Mouse (Mus musculus): ENCODE results near the gene 2310022B05Rik. TPM values are rescaled to one million over a fixed set of nuclear protein-coding genes. Genes with fewer than 3 reads are reported as not detected.
A peak's percentile ranks its signal among the peaks of the same experiment; 100 is the strongest.

2310022B05Rik gene
- polyA plus RNA-seq, 1 experiment, result 102 TPM

GRCm38 (mm10) chr8:124662446-124663111 lies 590 bp downstream of the 2310022B05Rik start:
- Histone ChIP-seq H3K36me3 (ENCODE audit: control insufficient read depth, insufficient read depth) (no peaks in the 10 kb centered on the region), H3ac (ENCODE audit: control insufficient read depth, insufficient read length) (peak overlapping the region; percentile 73), H3K4me2 (ENCODE audit: low read depth) (peak overlapping the region; percentile 77), H3K4me3 (peak overlapping the region; percentile 68), H3K79me2 (ENCODE audit: control insufficient read depth, insufficient read depth) (peaks cover 52% of the 10 kb centered on the region), H3K27me3 (ENCODE audit: control insufficient read depth, insufficient read depth, insufficient read length) (no peaks in the 10 kb centered on the region)
- TF ChIP-seq MYOD1 (IDR thresholded peaks at IDR 0.05; ENCODE audit: control insufficient read depth in 1 of 3, insufficient read length in 2 of 3, low read depth in 2 of 3), result no peak
- no peak for TF ChIP-seq SRF (IDR thresholded peaks at IDR 0.05; ENCODE audit: control insufficient read depth, insufficient read length, low read depth)
- TF ChIP-seq POLR2A (IDR thresholded peaks at IDR 0.05; ENCODE audit: insufficient read length, low read depth), result no peak
- TF ChIP-seq MYOG (IDR thresholded peaks at IDR 0.05; ENCODE audit: control insufficient read depth in 1 of 3, insufficient read depth in 1 of 3, insufficient read length in 2 of 3, low read depth in 2 of 3), result no peak
- TF ChIP-seq REST (IDR thresholded peaks at IDR 0.05; ENCODE audit: insufficient read depth, insufficient read length), result no peak
- no peak for TF ChIP-seq CEBPB (IDR thresholded peaks at IDR 0.05; ENCODE audit: insufficient read depth, poor library complexity, severe bottlenecking)
- no peak for TF ChIP-seq E2F4 (IDR thresholded peaks at IDR 0.05; ENCODE audit: insufficient read depth)
- TF ChIP-seq POLR2AphosphoS2 (IDR thresholded peaks at IDR 0.05; ENCODE audit: insufficient read length, low read depth), result no peak

- Histone ChIP-seq H3K4me3 (peak overlapping the region; percentile 68), H3K4me2 (ENCODE audit: low read depth) (peak overlapping the region; percentile 77), H3K27me3 (ENCODE audit: control insufficient read depth, insufficient read depth, insufficient read length) (no peaks in the 10 kb centered on the region), H3ac (ENCODE audit: control insufficient read depth, insufficient read length) (peak overlapping the region; percentile 73), H3K79me2 (ENCODE audit: control insufficient read depth, insufficient read depth) (peaks cover 60% of the 10 kb centered on the region), H3K36me3 (ENCODE audit: control insufficient read depth, insufficient read depth) (no peaks in the 10 kb centered on the region)
- TF ChIP-seq MYOD1 (IDR thresholded peaks at IDR 0.05; ENCODE audit: control insufficient read depth in 1 of 3, insufficient read length in 2 of 3, low read depth in 2 of 3) (no peak), TCF3 (IDR thresholded peaks at IDR 0.05; ENCODE audit: insufficient read length, low read depth) (no peak), MAX (IDR thresholded peaks at IDR 0.05; ENCODE audit: low read depth) (no peak), MYOG (IDR thresholded peaks at IDR 0.05; ENCODE audit: control insufficient read depth in 1 of 3, insufficient read depth in 1 of 3, insufficient read length in 2 of 3, low read depth in 2 of 3) (no peak), POLR2A (IDR thresholded peaks at IDR 0.05; ENCODE audit: insufficient read length, low read depth) (no peak), POLR2AphosphoS2 (IDR thresholded peaks at IDR 0.05; ENCODE audit: insufficient read length, low read depth) (no peak), USF1 (IDR thresholded peaks at IDR 0.05; ENCODE audit: low read depth) (no peak), CEBPB (IDR thresholded peaks at IDR 0.05; ENCODE audit: insufficient read depth, poor library complexity, severe bottlenecking) (no peak), TCF12 (IDR thresholded peaks at IDR 0.05; ENCODE audit: insufficient read depth, poor library complexity, severe bottlenecking) (no peak), SRF (IDR thresholded peaks at IDR 0.05; ENCODE audit: control insufficient read depth, insufficient read length, low read depth) (no peak), REST (IDR thresholded peaks at IDR 0.05; ENCODE audit: insufficient read depth, insufficient read length) (no peak), E2F4 (IDR thresholded peaks at IDR 0.05; ENCODE audit: insufficient read depth) (no peak)
Measured at GRCm38 (mm10) chr8:124661781-124662180, 1.4 kb downstream of the 2310022B05Rik start.

GRCm38 (mm10) chr8:124658415-124658814 lies 4.8 kb downstream of the 2310022B05Rik start:
- H3K27me3 ChIP-seq (ENCODE audit: control insufficient read depth, insufficient read depth, insufficient read length), result no peaks in the 10 kb centered on the region
- H3K36me3 ChIP-seq (ENCODE audit: control insufficient read depth, insufficient read depth), result peaks cover 8% of the 10 kb centered on the region
- peak overlapping the region; percentile 44 for H3K4me2 ChIP-seq (ENCODE audit: low read depth)
- no peak overlapping the region for H3K4me3 ChIP-seq
- no peak overlapping the region for H3ac ChIP-seq (ENCODE audit: control insufficient read depth, insufficient read length)
- peaks cover 89% of the 10 kb centered on the region for H3K79me2 ChIP-seq (ENCODE audit: control insufficient read depth, insufficient read depth)
- TF ChIP-seq MYOD1 (IDR thresholded peaks at IDR 0.05; ENCODE audit: control insufficient read depth in 1 of 3, insufficient read length in 2 of 3, low read depth in 2 of 3) (no peak), POLR2A (IDR thresholded peaks at IDR 0.05; ENCODE audit: insufficient read length, low read depth) (no peak), TCF12 (IDR thresholded peaks at IDR 0.05; ENCODE audit: insufficient read depth, poor library complexity, severe bottlenecking) (no peak), SRF (IDR thresholded peaks at IDR 0.05; ENCODE audit: control insufficient read depth, insufficient read length, low read depth) (no peak), CEBPB (IDR thresholded peaks at IDR 0.05; ENCODE audit: insufficient read depth, poor library complexity, severe bottlenecking) (no peak), MYOG (IDR thresholded peaks at IDR 0.05; ENCODE audit: control insufficient read depth in 1 of 3, insufficient read depth in 1 of 3, insufficient read length in 2 of 3, low read depth in 2 of 3) (no peak), REST (IDR thresholded peaks at IDR 0.05; ENCODE audit: insufficient read depth, insufficient read length) (no peak), USF1 (IDR thresholded peaks at IDR 0.05; ENCODE audit: low read depth) (no peak), MAX (IDR thresholded peaks at IDR 0.05; ENCODE audit: low read depth) (no peak), POLR2AphosphoS2 (IDR thresholded peaks at IDR 0.05; ENCODE audit: insufficient read length, low read depth) (no peak), E2F4 (IDR thresholded peaks at IDR 0.05; ENCODE audit: insufficient read depth) (no peak)

GRCm38 (mm10) chr8:124657961-124658360 lies 5.2 kb downstream of the 2310022B05Rik start:
- peaks cover 89% of the 10 kb centered on the region for H3K79me2 ChIP-seq (ENCODE audit: control insufficient read depth, insufficient read depth)
- peaks cover 8% of the 10 kb centered on the region for H3K36me3 ChIP-seq (ENCODE audit: control insufficient read depth, insufficient read depth)
- H3K4me2 ChIP-seq (ENCODE audit: low read depth), result peak overlapping the region; percentile 44
- no peak overlapping the region for H3K4me3 ChIP-seq
- no peaks in the 10 kb centered on the region for H3K27me3 ChIP-seq (ENCODE audit: control insufficient read depth, insufficient read depth, insufficient read length)
- no peak for TF ChIP-seq POLR2AphosphoS2 (IDR thresholded peaks at IDR 0.05; ENCODE audit: insufficient read length, low read depth)
- TF ChIP-seq MYOD1 (IDR thresholded peaks at IDR 0.05; ENCODE audit: control insufficient read depth in 1 of 3, insufficient read length in 2 of 3, low read depth in 2 of 3), result no peak
- no peak for TF ChIP-seq TCF12 (IDR thresholded peaks at IDR 0.05; ENCODE audit: insufficient read depth, poor library complexity, severe bottlenecking)
- TF ChIP-seq USF1 (IDR thresholded peaks at IDR 0.05; ENCODE audit: low read depth), result no peak
- no peak for TF ChIP-seq E2F4 (IDR thresholded peaks at IDR 0.05; ENCODE audit: insufficient read depth)
- TF ChIP-seq REST (IDR thresholded peaks at IDR 0.05; ENCODE audit: insufficient read depth, insufficient read length), result no peak
- TF ChIP-seq SRF (IDR thresholded peaks at IDR 0.05; ENCODE audit: control insufficient read depth, insufficient read length, low read depth), result no peak
- no peak for TF ChIP-seq CEBPB (IDR thresholded peaks at IDR 0.05; ENCODE audit: insufficient read depth, poor library complexity, severe bottlenecking)
- no peak for TF ChIP-seq TCF3 (IDR thresholded peaks at IDR 0.05; ENCODE audit: insufficient read length, low read depth)
- TF ChIP-seq MAX (IDR thresholded peaks at IDR 0.05; ENCODE audit: low read depth), result no peak
- no peak for TF ChIP-seq POLR2A (IDR thresholded peaks at IDR 0.05; ENCODE audit: insufficient read length, low read depth)
- no peak for TF ChIP-seq MYOG (IDR thresholded peaks at IDR 0.05; ENCODE audit: control insufficient read depth in 1 of 3, insufficient read depth in 1 of 3, insufficient read length in 2 of 3, low read depth in 2 of 3)
- H3ac ChIP-seq (ENCODE audit: control insufficient read depth, insufficient read length), result no peak overlapping the region
